Mouse (Mus musculus) E14TG2a.4 (cell line): Measurements from ENCODE around the gene Prex1.

Experiments used
- CTCF ChIP-seq: conservative IDR thresholded peaks from 2 replicates; pipeline ENCODE4 v1.5.1; 2014; ENCODE audit warnings: low read length
- NANOG ChIP-seq: IDR thresholded peaks from 2 replicates; pipeline ENCODE4 v1.6.1; 2014; ENCODE audit warnings: borderline replicate concordance, low read length, mixed read lengths
- POU5F1 ChIP-seq: IDR thresholded peaks from 2 replicates; pipeline ENCODE4 v1.6.1; 2014; ENCODE audit warnings: low read length, borderline replicate concordance

DNA sequence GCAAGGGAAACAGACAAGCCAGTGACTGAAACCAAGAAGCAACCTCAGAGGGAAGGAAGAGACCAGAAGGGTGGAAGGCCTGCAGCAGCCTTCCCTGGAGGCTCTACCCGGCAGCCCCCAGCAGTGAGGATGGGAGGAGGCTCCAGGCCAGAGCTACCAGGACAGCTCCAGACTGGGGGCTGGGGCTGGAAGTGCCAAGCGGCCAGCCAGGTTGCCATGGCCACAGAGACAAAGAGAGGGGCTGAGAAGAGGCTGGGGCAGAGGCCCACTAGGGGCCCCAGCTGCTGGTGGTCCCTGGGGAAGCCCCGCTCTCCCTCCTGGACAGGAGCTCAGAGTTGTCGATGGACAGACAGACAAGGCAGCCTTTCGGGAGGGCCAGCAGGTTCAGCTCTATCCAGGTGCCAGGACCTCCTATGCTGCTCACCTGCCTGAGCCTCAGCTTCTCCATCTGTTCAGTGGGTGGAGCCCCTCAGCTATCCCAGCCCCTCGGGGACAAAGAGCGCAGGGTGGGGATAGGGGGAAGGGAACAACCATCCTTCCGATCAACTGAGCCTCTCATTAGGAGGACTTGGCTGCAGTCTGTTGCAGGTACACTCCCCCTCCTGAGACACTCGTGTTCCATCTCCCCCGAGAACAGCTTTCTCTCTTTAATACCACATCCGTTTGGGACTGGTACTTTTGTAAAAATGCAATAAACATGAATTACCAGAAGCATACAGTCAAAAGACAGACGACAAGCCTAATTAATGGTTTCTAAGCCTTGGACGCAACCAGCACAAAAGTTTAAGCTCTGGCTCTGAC is 34.5 kb downstream of the Prex1 start:
- TF ChIP-seq CTCF (no peak), POU5F1 (no peak), NANOG (no peak)
